Mouse (Mus musculus): ENCODE measurements around the gene Ube2d3. TPM values are rescaled to one million over a fixed set of nuclear protein-coding genes. Genes with fewer than 3 reads are reported as not detected.

Ube2d3 gene
- polyA plus RNA-seq, 1 experiment from 2014 or later = 469 TPM

DNA sequence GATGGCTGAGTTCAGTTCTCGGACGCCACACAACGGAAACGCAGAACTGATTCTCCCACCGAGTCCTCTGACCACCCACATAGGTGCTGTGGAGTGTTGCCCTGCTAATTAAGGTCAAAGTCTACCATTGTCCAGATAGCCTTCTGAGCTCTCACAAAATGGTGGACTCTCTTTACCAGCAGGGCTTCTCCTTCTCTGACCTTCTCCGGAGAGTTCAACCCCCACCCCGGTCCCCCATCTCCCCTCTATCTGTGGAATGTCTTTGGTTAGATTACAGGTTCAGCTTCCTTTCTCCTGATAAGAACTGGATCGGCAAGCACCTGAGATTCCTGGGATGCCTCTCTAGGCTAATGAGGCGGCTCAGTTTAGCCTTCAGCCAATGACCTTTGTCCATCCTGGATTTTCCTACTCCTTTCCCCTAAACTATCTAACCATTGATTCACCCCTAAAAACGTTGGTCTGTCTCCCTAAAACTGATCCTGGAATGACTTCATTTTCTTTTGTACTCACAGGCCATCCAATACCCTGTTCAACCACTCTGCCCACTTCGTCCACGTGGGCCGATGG is 68.0 kb downstream of the Ube2d3 start:
- Histone ChIP-seq H3K4me1 (no peaks in the 10 kb centered on the region), H3K27me3 (no peaks in the 10 kb centered on the region), H3K4me2 (replicated peaks) (no peak overlapping the region), H3K9ac (no peak overlapping the region), H3K36me3 (no peaks in the 10 kb centered on the region), H3K4me3 (no peak overlapping the region), H3K27ac (no peak overlapping the region), H3K9me3 (replicated peaks) (no peaks in the 10 kb centered on the region)
- ATAC-seq (ENCODE audit: low FRiP score) = no peak
- 89% methylated on average over 13 of the region's 13 CpGs for WGBS

DNA sequence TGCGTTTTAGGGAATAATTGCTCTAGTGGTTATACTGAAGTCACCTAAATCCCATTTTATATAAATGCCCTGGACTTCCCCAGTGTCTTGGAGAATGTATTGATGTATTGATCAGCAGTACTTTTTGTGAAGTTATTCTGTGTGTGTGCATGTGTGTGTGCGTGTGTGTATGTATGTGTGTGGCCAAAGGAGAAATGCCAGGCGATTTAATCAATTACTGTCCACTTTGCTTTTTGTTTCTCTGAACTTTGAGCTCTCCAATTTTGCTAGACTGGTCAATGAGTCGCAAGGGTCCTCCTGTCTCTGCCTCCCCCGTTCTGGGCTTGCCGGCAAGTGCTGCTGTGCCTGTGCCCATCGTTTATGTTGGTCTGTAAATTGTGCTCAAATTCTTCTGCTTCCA is 69.6 kb downstream of the Ube2d3 start:
- no peak overlapping the region for H3K27ac ChIP-seq
- no peaks in the 10 kb centered on the region for H3K27me3 ChIP-seq
- WGBS = 91% methylated on average over 7 of the region's 7 CpGs
- H3K4me1 ChIP-seq = peaks cover 4% of the 10 kb centered on the region; the same call in 1 of the 2 replicates
- no peaks in the 10 kb centered on the region for H3K36me3 ChIP-seq
- no peaks in the 10 kb centered on the region for H3K9me3 ChIP-seq (replicated peaks)
- no peak for ATAC-seq (ENCODE audit: low FRiP score)
- no peak overlapping the region for H3K9ac ChIP-seq
- no peak overlapping the region for H3K4me3 ChIP-seq
- no peak overlapping the region for H3K4me2 ChIP-seq (replicated peaks)

DNA sequence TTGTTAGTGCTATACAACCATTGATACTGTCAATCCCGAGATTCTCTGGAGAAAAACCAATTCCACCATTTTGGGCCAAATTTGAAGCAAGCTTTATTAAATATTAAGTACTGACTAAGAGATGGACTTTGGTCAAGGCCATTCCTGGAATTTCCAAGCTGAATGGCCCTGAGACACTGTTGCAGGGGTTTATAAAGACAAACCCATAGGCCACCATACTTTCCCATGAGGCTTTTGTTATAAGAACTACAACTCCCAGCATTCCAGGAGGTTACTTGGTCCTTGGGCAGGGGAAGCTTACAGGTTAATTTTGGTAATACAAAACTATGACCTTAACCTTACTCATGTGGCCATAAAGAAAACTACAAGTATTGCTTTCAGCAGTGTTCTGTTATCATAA is 70.2 kb downstream of the Ube2d3 start:
- H3K9ac ChIP-seq = no peak overlapping the region
- no peaks in the 10 kb centered on the region for H3K27me3 ChIP-seq
- H3K27ac ChIP-seq = no peak overlapping the region
- no peaks in the 10 kb centered on the region for H3K9me3 ChIP-seq (replicated peaks)
- peaks cover 5% of the 10 kb centered on the region; the same call in 1 of the 2 replicates for H3K4me1 ChIP-seq
- no peaks in the 10 kb centered on the region for H3K36me3 ChIP-seq
- H3K4me2 ChIP-seq (replicated peaks) = no peak overlapping the region
- WGBS = 87% methylated on average over 1 of the region's 1 CpGs
- no peak for ATAC-seq (ENCODE audit: low FRiP score)
- H3K4me3 ChIP-seq = no peak overlapping the region

DNA sequence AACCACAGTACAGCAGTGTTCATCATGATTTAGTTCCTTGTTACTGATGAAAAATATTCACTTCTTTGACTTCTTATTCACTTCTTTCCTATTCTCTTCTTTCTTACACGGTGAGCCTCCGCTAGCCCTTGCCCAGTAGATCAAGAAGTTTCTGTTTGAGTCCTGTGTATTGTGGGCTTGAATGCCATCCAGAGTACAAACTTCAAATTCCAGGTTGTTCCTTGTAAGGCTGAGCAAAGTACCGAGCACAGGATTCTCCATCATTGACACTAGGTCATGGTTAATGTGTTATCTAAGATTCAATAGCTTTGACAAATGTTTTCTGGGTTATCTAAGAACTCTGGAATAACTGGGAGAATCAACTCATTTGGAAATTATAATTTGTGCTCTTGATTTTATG is 72.4 kb downstream of the Ube2d3 start:
- no peaks in the 10 kb centered on the region for H3K36me3 ChIP-seq
- H3K4me3 ChIP-seq = no peak overlapping the region
- no peak overlapping the region for H3K4me2 ChIP-seq (replicated peaks)
- ATAC-seq (ENCODE audit: low FRiP score) = no peak
- 92% methylated on average over 3 of the region's 3 CpGs for WGBS
- no peaks in the 10 kb centered on the region for H3K27me3 ChIP-seq
- peaks cover 8% of the 10 kb centered on the region; the same call in 1 of the 2 replicates for H3K4me1 ChIP-seq
- H3K9ac ChIP-seq = no peak overlapping the region
- H3K9me3 ChIP-seq (replicated peaks) = no peaks in the 10 kb centered on the region
- no peak overlapping the region for H3K27ac ChIP-seq

DNA sequence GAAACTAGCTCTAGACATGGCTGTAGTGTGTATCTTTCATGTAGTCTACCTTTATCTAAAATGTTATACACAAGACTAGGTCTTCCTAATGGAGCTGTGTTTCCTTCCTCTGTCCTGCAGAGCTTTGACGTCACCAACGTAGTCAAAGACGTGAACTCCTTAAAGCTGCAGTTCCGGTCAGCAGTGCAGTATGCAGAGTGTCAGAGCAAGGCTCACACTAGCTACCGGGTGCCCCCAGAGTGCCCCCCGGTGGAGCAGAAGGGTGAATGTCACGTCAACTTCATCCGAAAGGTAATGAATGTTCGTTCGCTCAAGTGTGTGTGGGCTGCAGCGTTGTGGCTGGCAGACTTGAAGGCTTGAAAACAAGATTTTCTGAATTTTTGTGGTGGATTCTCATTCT is 73.7 kb downstream of the Ube2d3 start:
- Histone ChIP-seq H3K4me2 (replicated peaks) (no peak overlapping the region), H3K9me3 (replicated peaks) (no peaks in the 10 kb centered on the region), H3K27me3 (no peaks in the 10 kb centered on the region), H3K27ac (no peak overlapping the region), H3K9ac (no peak overlapping the region), H3K36me3 (no peaks in the 10 kb centered on the region), H3K4me3 (no peak overlapping the region), H3K4me1 (peaks cover 8% of the 10 kb centered on the region; the same call in 1 of the 2 replicates)
- WGBS = 45% methylated on average over 11 of the region's 11 CpGs
- ATAC-seq (ENCODE audit: low FRiP score) = no peak

DNA sequence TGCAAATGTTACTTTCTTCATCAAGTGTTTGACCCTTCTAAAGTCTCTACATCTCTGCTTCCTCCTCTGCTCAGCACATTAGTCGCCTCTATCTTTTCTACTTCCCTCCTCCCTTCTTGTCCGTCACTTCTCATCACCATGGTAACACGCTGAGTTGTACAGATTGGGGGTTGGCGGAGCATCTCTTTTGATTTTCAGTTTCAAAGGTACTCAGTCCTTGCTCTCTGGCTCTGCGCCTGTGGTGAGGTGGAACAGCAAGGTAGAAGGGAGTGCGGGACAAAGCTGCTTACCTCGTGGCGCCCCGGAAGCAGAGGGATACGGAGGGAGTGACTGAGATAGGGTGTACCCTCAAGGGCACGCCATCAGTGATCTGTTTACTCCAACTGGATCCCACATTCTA is 75.3 kb downstream of the Ube2d3 start:
- Histone ChIP-seq H3K36me3 (no peaks in the 10 kb centered on the region), H3K27ac (no peak overlapping the region), H3K9ac (no peak overlapping the region), H3K4me2 (replicated peaks) (peak overlapping the region; percentile 21), H3K4me3 (no peak overlapping the region), H3K4me1 (peaks cover 8% of the 10 kb centered on the region; the same call in 1 of the 2 replicates), H3K27me3 (no peaks in the 10 kb centered on the region), H3K9me3 (replicated peaks) (no peaks in the 10 kb centered on the region)
- WGBS = 47% methylated on average over 11 of the region's 11 CpGs
- 0 out of 2 replicates have a peak, but pooled peaks have one; percentile 46 for ATAC-seq (ENCODE audit: low FRiP score)

DNA sequence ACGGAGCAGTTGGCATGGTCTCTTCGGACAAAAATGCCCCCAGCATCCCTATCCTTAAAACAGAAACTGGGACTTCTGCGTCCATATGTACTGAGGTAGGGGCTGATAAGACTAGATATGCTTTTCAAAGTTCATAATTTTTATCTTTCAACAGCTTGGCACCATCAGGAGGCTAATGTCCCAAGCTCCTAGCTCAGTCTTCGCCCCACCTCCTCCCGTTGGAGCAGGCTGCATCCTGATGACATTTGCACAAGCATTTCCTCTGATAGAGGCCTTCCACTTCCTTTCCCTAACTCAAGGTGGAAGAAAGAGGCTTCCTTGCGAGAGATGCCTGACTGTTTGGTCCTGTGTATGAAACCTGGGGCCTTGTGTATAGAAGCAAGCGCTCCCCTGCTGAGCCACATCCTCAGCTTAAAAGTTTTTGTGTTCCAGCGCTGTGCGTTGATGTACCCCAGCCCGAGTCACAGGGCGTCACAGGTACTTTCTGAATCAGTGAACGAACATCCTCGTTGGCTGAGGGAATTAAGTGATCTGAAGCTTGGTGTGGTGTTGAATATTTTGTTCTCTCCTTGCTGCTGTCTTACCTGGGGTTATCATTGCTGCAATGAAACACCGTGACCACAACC is 76.0 kb downstream of the Ube2d3 start:
- Histone ChIP-seq H3K4me2 (replicated peaks) (no peak overlapping the region), H3K9ac (no peak overlapping the region), H3K36me3 (no peaks in the 10 kb centered on the region), H3K4me1 (peaks cover 8% of the 10 kb centered on the region; the same call in 1 of the 2 replicates), H3K4me3 (no peak overlapping the region), H3K9me3 (replicated peaks) (no peaks in the 10 kb centered on the region), H3K27me3 (no peaks in the 10 kb centered on the region), H3K27ac (no peak overlapping the region)
- ATAC-seq (ENCODE audit: low FRiP score) = no peak
- 76% methylated on average over 14 of the region's 14 CpGs for WGBS

DNA sequence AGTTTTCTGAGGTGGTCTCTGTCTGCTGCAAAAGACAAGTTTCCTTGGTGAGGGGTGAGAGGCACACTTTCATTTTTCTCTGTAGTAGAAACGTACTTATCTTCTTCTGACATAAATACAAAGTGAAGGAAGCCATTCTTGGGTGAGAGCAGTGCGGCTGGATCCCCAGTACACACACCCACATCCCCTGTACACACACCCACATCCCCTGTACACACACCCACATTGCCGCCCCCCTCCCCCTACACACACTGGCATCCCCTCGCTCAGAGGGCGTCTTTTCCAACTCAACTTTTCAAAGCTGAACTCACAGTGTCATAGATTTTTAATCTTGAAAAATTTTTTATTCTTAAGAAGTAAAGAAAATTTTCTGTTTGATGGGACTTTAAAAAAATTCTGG is 77.3 kb downstream of the Ube2d3 start:
- Histone ChIP-seq H3K9me3 (replicated peaks) (no peaks in the 10 kb centered on the region), H3K9ac (no peak overlapping the region), H3K27me3 (no peaks in the 10 kb centered on the region), H3K4me1 (peaks cover 8% of the 10 kb centered on the region; the same call in 1 of the 2 replicates), H3K4me2 (replicated peaks) (no peak overlapping the region), H3K27ac (no peak overlapping the region), H3K36me3 (no peaks in the 10 kb centered on the region), H3K4me3 (no peak overlapping the region)
- WGBS = 83% methylated on average over 5 of the region's 5 CpGs
- no peak for ATAC-seq (ENCODE audit: low FRiP score)

DNA sequence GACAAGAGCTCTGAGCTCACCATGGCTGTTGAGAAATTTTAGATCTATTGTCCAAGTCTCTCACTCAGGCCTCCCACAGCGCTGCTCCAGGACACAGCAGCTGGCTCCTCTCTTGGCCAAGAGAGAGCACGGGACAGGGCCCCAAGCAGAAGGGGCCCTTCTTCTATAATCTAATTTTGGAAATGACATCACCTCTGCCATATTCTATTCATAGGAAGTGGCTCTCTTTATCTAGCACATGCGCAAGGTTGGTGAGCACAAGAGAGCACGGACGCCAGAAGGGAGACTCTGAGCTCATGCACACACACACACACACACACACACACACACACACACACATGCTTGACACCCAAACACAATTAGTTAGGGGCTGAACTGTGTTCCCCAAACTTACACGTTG is 78.9 kb downstream of the Ube2d3 start:
- no peak for ATAC-seq (ENCODE audit: low FRiP score)
- Histone ChIP-seq H3K4me3 (no peak overlapping the region), H3K9me3 (replicated peaks) (no peaks in the 10 kb centered on the region), H3K36me3 (no peaks in the 10 kb centered on the region), H3K4me2 (replicated peaks) (no peak overlapping the region), H3K9ac (no peak overlapping the region), H3K4me1 (peaks cover 4% of the 10 kb centered on the region; the same call in 1 of the 2 replicates), H3K27me3 (no peaks in the 10 kb centered on the region), H3K27ac (no peak overlapping the region)
- whole genome bisulfite sequencing = 71% methylated on average over 6 of the region's 6 CpGs

Other genes starting within 250 kb of the Ube2d3 start
- 24.0 TPM in 2 replicates for gene Cenpe, start 225.6 kb upstream of the Ube2d3 start, polyA plus RNA-seq (2016; fragmentation: Nextera tagmentation; extraction: Ambion mirVana)
- 5.6 and 7.2 TPM in 2 replicates for gene Bdh2, start 156.9 kb upstream of the Ube2d3 start, polyA plus RNA-seq (2016; fragmentation: Nextera tagmentation; extraction: Ambion mirVana)
- 1.3 and 1.9 TPM in 2 replicates for gene Slc9b2, start 130.4 kb upstream of the Ube2d3 start, polyA plus RNA-seq (2016; fragmentation: Nextera tagmentation; extraction: Ambion mirVana)
- not detected in 2 replicates for gene Slc9b1, start 90.1 kb upstream of the Ube2d3 start, polyA plus RNA-seq (2016; fragmentation: Nextera tagmentation; extraction: Ambion mirVana)
- gene Cisd2, start 14.2 kb upstream of the Ube2d3 start, polyA plus RNA-seq (2016; fragmentation: Nextera tagmentation; extraction: Ambion mirVana) = 77.1 and 82.5 TPM in 2 replicates
- gene Manba, start 47.5 kb downstream of the Ube2d3 start, polyA plus RNA-seq (2016; fragmentation: Nextera tagmentation; extraction: Ambion mirVana) = 5.7 and 6.1 TPM in 2 replicates